Mouse (Mus musculus) spleen, adult 18-20 months (tissue): ENCODE data around the gene Rgl1.

Source experiments
- DNase-seq, 2 experiments: peaks; one replicate each; pipeline ENCODE4 v3.0.0; 2022; ENCODE audit warnings: mixed read lengths in 2 of 2

Rgl1 gene

DNA sequence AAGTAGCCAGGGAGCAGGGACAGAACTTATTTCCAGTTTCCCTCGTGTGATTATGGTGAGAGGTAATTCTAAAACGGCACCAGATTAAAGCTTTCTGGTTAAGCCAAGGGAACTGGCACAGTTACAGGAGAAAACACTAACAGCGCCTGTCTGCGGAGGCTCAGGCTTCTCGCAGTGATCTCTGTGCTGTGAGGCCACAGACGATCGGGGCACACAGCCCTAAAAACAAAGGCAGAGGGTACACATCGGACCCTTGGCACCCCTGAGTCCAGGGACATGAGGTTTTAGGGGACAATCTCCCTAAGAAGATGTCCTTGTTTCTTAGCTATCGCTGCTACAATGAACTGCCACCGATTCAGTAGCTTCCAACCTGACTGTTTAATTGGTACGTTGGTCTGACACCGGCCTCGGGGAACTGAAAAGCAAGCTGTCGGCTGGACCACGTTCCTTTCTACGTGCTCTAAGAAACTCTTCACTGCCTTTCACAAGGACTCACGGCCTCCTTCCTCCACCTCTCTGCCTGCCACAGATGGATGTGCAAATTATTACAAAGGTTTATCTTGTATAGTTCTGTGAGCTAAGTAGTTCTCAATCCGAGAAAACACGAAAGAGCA lies 187.9 kb downstream of the Rgl1 start:
- DNase-seq: no peak

DNA sequence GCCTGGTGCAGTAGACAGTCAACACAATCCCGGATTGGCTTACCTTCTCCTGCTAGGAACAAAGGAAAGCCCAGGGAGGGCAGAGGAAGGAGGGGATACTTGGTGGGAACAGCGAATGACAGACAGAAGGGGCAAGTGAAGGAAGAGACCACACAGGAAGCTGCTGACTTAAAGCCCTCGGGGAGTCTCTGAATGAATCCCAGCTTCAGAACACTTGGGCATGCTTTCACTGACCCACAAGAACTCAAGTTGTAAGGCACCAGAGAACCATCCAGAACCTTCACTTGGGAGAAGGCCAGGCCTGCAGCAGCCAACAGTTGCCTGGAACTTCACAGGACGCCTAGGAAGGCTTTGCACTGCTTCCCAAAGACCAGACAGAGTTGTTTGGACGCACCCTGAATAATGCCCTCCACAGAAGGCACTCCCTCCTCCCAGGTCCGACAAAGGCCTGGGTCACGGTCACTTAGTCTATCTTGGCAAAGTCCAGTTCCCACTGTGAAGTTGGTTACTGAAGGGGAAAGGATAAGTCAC lies 189.5 kb downstream of the Rgl1 start:
- DNase-seq: no peak

- DNase-seq: no peak
Observed at GRCm38 (mm10) chr1:152575096-152575495, 191.1 kb downstream of the Rgl1 start.

DNA sequence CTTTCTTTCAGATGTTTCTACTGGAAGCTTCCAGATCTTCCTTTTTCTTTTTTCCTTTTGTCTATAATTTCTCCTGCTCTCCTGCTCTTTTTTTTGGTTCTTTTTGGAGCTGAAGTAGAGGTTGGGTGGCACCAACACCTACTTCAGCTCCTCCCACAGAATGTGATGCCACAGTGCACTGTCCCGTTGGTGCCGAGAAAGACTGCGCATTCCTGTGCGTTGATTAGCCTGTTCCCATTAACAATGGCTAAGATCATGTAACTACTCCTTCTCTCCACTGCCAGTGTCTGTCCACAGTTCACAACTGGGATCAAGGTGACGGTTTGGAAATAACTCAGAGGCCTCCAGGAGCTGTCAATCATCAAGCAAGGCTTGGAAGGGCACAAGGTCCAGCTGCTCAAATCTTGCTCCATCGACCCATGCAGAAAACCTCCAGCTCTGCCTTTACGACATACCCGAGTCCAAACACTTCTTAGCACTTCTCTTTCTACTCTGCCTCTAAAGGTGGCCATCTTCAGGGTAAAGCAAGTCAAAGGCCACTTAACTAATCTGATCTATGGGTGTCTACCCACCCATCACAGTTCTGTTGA lies 192.6 kb downstream of the Rgl1 start:
- no peak for DNase-seq

DNA sequence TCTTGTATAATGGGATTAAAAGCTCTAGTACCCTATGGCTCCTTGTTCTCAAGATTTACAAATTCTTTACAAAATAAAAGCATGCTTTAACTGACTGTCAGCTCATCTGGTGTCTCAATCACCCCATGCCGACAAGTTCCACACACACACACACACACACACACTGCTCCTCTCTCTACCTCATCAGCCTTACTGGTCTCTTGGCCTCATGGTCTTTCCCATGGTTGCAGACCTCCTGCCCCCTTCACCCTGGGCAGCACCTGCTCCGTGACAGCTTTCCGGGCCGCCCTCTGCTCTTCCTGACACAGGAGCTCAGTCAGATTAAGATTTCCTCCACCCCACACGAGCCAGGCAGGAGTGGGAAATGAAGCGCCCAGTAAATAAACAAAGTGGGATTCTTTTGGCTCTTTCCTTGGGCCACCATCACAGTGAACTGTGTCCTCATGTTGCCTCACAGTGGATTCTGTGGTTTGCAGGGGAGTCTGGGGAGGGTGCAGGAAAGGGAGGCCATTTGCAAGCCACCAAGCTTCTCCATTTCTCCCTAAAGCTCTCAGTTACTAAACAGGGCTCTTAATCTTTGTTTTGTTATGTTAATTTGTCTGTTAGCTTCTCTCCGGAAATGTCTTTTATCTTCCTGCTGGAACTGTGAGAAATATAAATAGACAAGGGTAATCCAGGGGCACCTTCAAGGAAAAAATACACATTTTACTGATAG lies 193.2 kb downstream of the Rgl1 start:
- DNase-seq: no peak

GRCm38 (mm10) chr1:152571340-152571739 lies 194.8 kb downstream of the Rgl1 start:
- DNase-seq: no peak

- DNase-seq: no peak
Observed at GRCm38 (mm10) chr1:152570681-152571080, 195.5 kb downstream of the Rgl1 start.

GRCm38 (mm10) chr1:152563282-152563681 lies 202.9 kb downstream of the Rgl1 start:
- DNase-seq: no peak

GRCm38 (mm10) chr1:152562877-152563276 lies 203.3 kb downstream of the Rgl1 start:
- DNase-seq: no peak

DNA sequence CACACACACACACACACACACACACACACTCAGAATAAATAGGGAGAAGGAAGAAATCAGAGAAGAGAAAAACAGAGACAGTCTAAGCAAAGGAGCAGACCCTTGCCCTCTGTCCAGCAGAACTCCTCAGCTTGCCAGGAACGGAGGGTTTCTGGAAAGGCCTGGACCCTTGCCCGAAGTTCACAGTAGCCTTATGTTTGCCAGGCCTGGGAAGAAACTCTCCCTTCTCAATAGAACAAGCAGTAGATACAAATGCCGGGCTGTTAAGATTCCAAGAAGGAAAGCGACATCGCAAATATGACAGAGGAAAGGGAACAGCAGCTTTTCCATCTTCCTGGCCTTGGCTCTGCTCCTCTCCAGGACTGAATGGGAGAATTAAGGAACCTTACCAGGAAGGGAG lies 205.7 kb downstream of the Rgl1 start:
- DNase-seq: no peak

- DNase-seq: no peak
Observed at GRCm38 (mm10) chr1:152556576-152557281, 209.4 kb downstream of the Rgl1 start.

GRCm38 (mm10) chr1:152555944-152556573 lies 210.1 kb downstream of the Rgl1 start:
- no peak for DNase-seq

GRCm38 (mm10) chr1:152553912-152554547 lies 212.1 kb downstream of the Rgl1 start:
- no peak for DNase-seq

DNA sequence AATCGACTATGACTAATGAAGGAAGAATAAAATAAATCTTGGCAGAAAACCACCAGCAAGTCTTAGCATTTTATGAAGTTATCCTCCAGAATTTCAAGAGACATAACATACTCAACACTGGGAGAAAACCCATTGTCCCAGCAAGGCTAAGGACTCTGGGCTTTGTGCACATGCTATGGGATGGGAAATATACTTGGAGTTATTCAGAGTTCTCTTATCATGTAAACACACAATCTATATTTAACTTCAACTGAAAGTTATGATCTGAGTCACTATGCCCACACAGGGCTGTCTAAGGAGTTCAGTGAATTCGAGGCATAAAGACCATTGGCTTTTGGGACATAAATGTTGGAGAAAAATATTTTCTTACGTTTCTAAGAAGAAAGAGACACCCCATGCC lies 215.2 kb downstream of the Rgl1 start:
- DNase-seq: no peak

- no peak for DNase-seq
Observed at GRCm38 (mm10) chr1:152550544-152550943, 215.6 kb downstream of the Rgl1 start.

- DNase-seq: no peak
Observed at GRCm38 (mm10) chr1:152549061-152549738, 217.0 kb downstream of the Rgl1 start.

DNA sequence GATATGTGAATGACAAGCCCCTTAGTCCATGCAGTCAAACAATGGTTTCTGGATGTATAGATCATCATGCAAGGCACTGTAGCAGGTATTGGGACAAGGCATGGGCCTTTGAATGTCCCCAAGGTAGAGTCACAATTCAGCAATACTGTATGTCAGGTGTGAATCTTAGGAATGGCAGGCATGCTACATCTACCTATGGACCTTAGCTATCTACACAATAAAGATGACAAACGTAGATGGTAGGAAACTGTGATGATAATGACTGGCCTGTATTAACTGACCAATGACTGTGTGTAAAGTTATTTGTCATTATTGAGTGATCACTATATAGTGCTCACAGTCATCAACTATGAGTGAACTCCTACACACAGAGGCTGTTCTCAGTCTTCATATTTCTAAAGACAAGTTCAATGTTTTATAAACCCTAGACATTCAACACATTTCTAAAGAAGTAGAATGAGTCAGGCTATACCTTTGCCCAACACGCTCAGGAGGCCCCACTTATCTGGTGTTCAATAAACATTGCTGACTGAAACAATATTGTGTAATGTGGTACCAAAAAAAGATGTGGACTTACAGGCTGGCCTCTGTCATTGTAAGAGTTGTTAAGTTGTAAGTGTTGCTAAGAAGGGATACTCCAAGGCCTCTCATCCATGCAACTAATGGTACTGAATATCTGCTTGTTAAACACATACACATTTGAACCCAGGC lies 222.5 kb downstream of the Rgl1 start:
- no peak for DNase-seq

DNA sequence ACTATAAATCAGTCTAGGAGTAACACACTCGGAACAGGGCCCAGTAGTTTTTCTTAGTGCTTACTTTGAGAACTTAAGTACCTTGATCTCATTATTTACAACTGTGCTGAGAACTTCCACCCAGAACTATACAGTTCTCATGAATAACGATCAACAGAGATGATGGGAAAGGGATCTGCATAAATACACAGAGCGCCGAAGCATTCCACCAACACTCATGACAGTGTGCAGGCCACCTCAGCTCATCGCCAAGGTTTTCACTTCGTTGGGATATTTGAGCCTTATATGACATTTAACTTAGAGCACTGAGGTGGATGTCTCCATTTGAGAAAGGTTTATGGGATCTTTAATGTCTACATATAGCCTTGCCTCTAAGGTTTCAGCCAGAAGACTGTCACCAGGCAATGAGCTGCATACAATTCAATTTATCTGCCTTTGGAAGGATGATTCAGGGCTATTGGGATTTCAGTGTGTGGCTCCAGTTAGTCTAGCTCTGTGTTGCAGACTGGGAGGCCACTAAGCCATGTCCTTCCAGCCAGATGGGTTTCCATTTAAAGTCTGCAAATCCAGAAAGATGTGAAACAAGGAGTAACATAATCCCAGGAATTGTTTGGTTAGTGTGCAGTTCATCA lies 223.3 kb downstream of the Rgl1 start:
- no peak for DNase-seq

- DNase-seq: no peak
Observed at GRCm38 (mm10) chr1:152540304-152540887, 225.8 kb downstream of the Rgl1 start.

DNA sequence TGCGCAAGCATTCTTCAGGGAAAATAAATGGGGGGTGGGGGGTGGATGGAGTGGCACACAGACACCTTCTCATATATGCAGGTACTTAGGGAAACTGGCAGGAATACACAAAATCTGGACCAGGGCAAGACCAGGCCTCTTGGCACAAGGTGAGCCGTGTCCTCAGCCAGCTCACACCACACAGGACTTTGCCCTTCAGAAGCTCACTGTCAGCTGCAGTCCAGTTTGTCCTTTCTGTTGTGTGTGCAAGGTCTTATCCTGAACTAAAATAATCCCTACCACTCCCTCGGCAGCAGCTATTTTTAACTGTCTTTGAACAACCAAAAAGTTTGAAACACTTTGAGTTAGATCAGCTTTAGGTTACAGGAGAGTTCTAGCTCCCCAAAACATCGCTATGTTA lies 227.3 kb downstream of the Rgl1 start:
- no peak for DNase-seq
